Mouse (Mus musculus) lung, embryonic 15.5 days (tissue): ENCODE measurements at regions not wholly inside any gene's neighbourhood (a gene's known extent, or its start where the extent isn't known, plus 50 kb on each side); places are given as distances from the start of the nearest gene placed in this dataset.

Experiments
- ATAC-seq: fragments of 200-750 bp; cut with Nextera tagmentation; 2 replicates; pipeline ENCODE4 v1.8.0; 2017; ENCODE audit warnings: moderate number of reproducible peaks, borderline replicate concordance; ENCODE audit not compliant: low FRiP score, low TSS enrichment; ENCODE audit errors: extremely low read depth
- H3K27ac ChIP-seq: fragments of 300-500 bp; sonication (generic); 2 replicates; pipeline ENCODE4 v1.5.1; 2015; ENCODE audit warnings: moderate library complexity, mild to moderate bottlenecking, inconsistent platforms
- H3K27me3 ChIP-seq: fragments of 300-500 bp; sonication (generic); 2 replicates; pipeline ENCODE4 v1.6.1; 2015; ENCODE audit warnings: inconsistent platforms
- H3K36me3 ChIP-seq: fragments of 300-500 bp; sonication (generic); 2 replicates; pipeline ENCODE4 v1.6.1; 2015; ENCODE audit warnings: inconsistent platforms
- H3K4me1 ChIP-seq: fragments of 300-500 bp; sonication (generic); 2 replicates; pipeline ENCODE4 v1.6.1; 2015; ENCODE audit warnings: inconsistent platforms
- H3K4me2 ChIP-seq: fragments of 300-500 bp; sonication (generic); 2 replicates; pipeline ENCODE4 v1.6.1; 2015; ENCODE audit warnings: inconsistent platforms, mild to moderate bottlenecking, moderate library complexity
- H3K4me3 ChIP-seq: fragments of 300-500 bp; sonication (generic); 2 replicates; pipeline ENCODE4 v1.5.1; 2015; ENCODE audit warnings: mild to moderate bottlenecking, inconsistent platforms
- H3K9ac ChIP-seq: fragments of 300-500 bp; sonication (generic); 2 replicates; pipeline ENCODE4 v1.6.1; 2015; ENCODE audit warnings: inconsistent platforms
- H3K9me3 ChIP-seq: fragments of 300-500 bp; sonication (generic); 2 replicates; pipeline ENCODE4 v1.6.1; 2016; ENCODE audit warnings: inconsistent platforms
- WGBS: fragments of 180-500 bp; shearing (Covaris S2); methylation state at CpG from one replicate; pipeline ENCODE4 v1.1.7; 2015; 5-methylcytosine and 5-hydroxymethylcytosine counted together

GRCm38 (mm10) chr12:77143521-77143920 is 94.4 kb upstream of the Fut8 start:
- H3K27ac ChIP-seq: no peak overlapping the region
- WGBS: 50% methylated on average over 6 of the region's 6 CpGs
- no peak for ATAC-seq

GRCm38 (mm10) chr12:77143105-77143504 is 94.8 kb upstream of the Fut8 start:
- no peak overlapping the region for H3K4me2 ChIP-seq
- 81% methylated on average over 12 of the region's 12 CpGs for WGBS
- H3K27ac ChIP-seq: no peak overlapping the region
- ATAC-seq: no peak
- no peaks in the 10 kb centered on the region for H3K36me3 ChIP-seq
- no peak overlapping the region for H3K4me3 ChIP-seq
- no peaks in the 10 kb centered on the region for H3K4me1 ChIP-seq
- no peak overlapping the region for H3K9ac ChIP-seq
- H3K27me3 ChIP-seq: no peaks in the 10 kb centered on the region
- no peaks in the 10 kb centered on the region for H3K9me3 ChIP-seq

More at GRCm38 (mm10) chr12:77143521-77143920, 94.4 kb upstream of the Fut8 start:
- no peaks in the 10 kb centered on the region for H3K36me3 ChIP-seq
- H3K4me1 ChIP-seq: no peaks in the 10 kb centered on the region
- H3K4me3 ChIP-seq: no peak overlapping the region
- H3K27me3 ChIP-seq: no peaks in the 10 kb centered on the region
- H3K9me3 ChIP-seq: no peaks in the 10 kb centered on the region
- no peak overlapping the region for H3K9ac ChIP-seq
- H3K4me2 ChIP-seq: no peak overlapping the region

DNA sequence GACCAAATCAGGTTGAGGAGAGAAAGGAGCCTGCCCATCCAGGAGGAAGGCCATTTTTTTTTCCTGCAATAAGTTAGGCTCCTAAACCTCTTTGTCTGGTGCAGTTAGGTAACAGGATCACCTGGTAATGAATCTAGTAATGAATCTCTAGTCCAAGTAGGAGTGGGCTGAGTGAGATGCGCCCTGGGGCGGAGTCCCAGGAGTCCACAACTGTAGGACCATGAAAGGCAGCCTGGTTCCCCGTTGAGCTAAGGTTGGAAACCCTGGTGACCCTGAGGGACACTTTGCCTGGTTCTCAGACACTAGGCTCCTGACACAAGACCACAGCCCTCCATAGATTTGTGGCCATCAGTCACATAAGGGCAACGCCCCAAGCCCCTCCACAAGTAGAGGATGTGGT is 95.7 kb upstream of the Fut8 start:
- 86% methylated on average over 4 of the region's 4 CpGs for WGBS
- Histone ChIP-seq H3K4me1 (no peaks in the 10 kb centered on the region), H3K36me3 (no peaks in the 10 kb centered on the region), H3K9ac (no peak overlapping the region), H3K27ac (no peak overlapping the region), H3K4me3 (no peak overlapping the region), H3K4me2 (no peak overlapping the region), H3K9me3 (no peaks in the 10 kb centered on the region), H3K27me3 (no peaks in the 10 kb centered on the region)
- ATAC-seq: no peak

GRCm38 (mm10) chr12:77141260-77142201 is 96.4 kb upstream of the Fut8 start:
- 69% methylated on average over 8 of the region's 8 CpGs for WGBS
- Histone ChIP-seq H3K4me1 (no peaks in the 10 kb centered on the region), H3K27me3 (no peaks in the 10 kb centered on the region), H3K36me3 (no peaks in the 10 kb centered on the region), H3K27ac (no peak overlapping the region), H3K9ac (no peak overlapping the region), H3K4me2 (no peak overlapping the region), H3K9me3 (no peaks in the 10 kb centered on the region), H3K4me3 (no peak overlapping the region)
- no peak for ATAC-seq

GRCm38 (mm10) chr12:77140656-77141055 is 97.3 kb upstream of the Fut8 start:
- no peak for ATAC-seq

GRCm38 (mm10) chr12:77140141-77140540 is 97.8 kb upstream of the Fut8 start:
- Histone ChIP-seq H3K4me2 (no peak overlapping the region), H3K4me1 (no peaks in the 10 kb centered on the region), H3K27me3 (no peaks in the 10 kb centered on the region)

More at GRCm38 (mm10) chr12:77140656-77141055, 97.3 kb upstream of the Fut8 start:
- Histone ChIP-seq H3K9ac (no peak overlapping the region), H3K4me3 (no peak overlapping the region), H3K36me3 (no peaks in the 10 kb centered on the region), H3K4me2 (no peak overlapping the region), H3K9me3 (no peaks in the 10 kb centered on the region), H3K27ac (no peak overlapping the region), H3K27me3 (no peaks in the 10 kb centered on the region), H3K4me1 (no peaks in the 10 kb centered on the region)
- 46% methylated on average over 6 of the region's 6 CpGs for WGBS

DNA sequence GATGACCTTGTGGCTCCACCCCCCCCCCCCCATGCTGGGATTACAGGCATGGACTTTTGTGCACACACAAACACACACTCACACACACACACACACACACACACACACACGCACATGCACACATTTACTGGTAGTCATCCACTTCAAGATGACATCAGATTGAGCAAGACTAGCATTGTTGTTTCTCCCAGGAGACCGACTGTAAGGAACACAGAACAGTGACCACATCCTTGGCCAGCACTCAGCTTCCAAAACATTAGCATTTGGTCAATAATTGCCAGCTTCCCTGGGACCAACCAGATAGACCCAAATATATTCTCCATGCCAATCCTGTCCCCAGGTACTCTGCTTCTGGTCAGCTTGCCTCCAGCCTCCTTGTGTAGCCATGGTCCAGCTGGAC is 98.2 kb upstream of the Fut8 start:
- H3K36me3 ChIP-seq: no peaks in the 10 kb centered on the region
- H3K4me3 ChIP-seq: no peak overlapping the region
- H3K4me2 ChIP-seq: no peak overlapping the region
- no peaks in the 10 kb centered on the region for H3K9me3 ChIP-seq
- WGBS: 70% methylated on average over 2 of the region's 2 CpGs
- no peak overlapping the region for H3K27ac ChIP-seq
- H3K4me1 ChIP-seq: no peaks in the 10 kb centered on the region
- no peaks in the 10 kb centered on the region for H3K27me3 ChIP-seq
- no peak for ATAC-seq
- H3K9ac ChIP-seq: no peak overlapping the region

More at GRCm38 (mm10) chr12:77140141-77140540, 97.8 kb upstream of the Fut8 start:
- H3K4me3 ChIP-seq: no peak overlapping the region
- no peaks in the 10 kb centered on the region for H3K36me3 ChIP-seq
- no peak overlapping the region for H3K9ac ChIP-seq
- H3K9me3 ChIP-seq: no peaks in the 10 kb centered on the region
- no peak for ATAC-seq
- 62% methylated on average over 5 of the region's 5 CpGs for WGBS
- no peak overlapping the region for H3K27ac ChIP-seq

GRCm38 (mm10) chr12:77138506-77139201 is 99.3 kb upstream of the Fut8 start:
- peaks cover 4% of the 10 kb centered on the region; the same call in 1 of the 2 replicates for H3K4me1 ChIP-seq
- H3K27me3 ChIP-seq: no peaks in the 10 kb centered on the region
- H3K9ac ChIP-seq: no peak overlapping the region
- no peak overlapping the region for H3K4me3 ChIP-seq
- 0 out of 2 replicates have a peak, but pooled peaks have one; percentile 11 for ATAC-seq
- no peak overlapping the region for H3K4me2 ChIP-seq
- no peaks in the 10 kb centered on the region for H3K9me3 ChIP-seq
- H3K36me3 ChIP-seq: no peaks in the 10 kb centered on the region
- WGBS: 66% methylated on average over 11 of the region's 11 CpGs
- no peak overlapping the region for H3K27ac ChIP-seq

- ATAC-seq: no peak
- Histone ChIP-seq H3K27ac (no peak overlapping the region), H3K27me3 (no peaks in the 10 kb centered on the region), H3K9me3 (no peaks in the 10 kb centered on the region), H3K36me3 (no peaks in the 10 kb centered on the region), H3K4me1 (peaks cover 4% of the 10 kb centered on the region; the same call in 1 of the 2 replicates), H3K4me2 (no peak overlapping the region), H3K9ac (no peak overlapping the region), H3K4me3 (no peak overlapping the region)
- 78% methylated on average over 10 of the region's 10 CpGs for WGBS
Measured at GRCm38 (mm10) chr12:77137291-77137830, 100.6 kb upstream of the Fut8 start.

GRCm38 (mm10) chr12:77135661-77136060 is 102.3 kb upstream of the Fut8 start:
- Histone ChIP-seq H3K9ac (no peak overlapping the region), H3K27me3 (no peaks in the 10 kb centered on the region), H3K36me3 (no peaks in the 10 kb centered on the region), H3K4me2 (no peak overlapping the region), H3K4me3 (no peak overlapping the region), H3K27ac (no peak overlapping the region), H3K9me3 (no peaks in the 10 kb centered on the region), H3K4me1 (peaks cover 4% of the 10 kb centered on the region; the same call in 1 of the 2 replicates)
- 85% methylated on average over 6 of the region's 6 CpGs for WGBS
- ATAC-seq: no peak

GRCm38 (mm10) chr12:77135067-77135466 is 102.9 kb upstream of the Fut8 start:
- no peaks in the 10 kb centered on the region for H3K27me3 ChIP-seq
- no peak overlapping the region for H3K27ac ChIP-seq
- H3K4me3 ChIP-seq: no peak overlapping the region
- 85% methylated on average over 3 of the region's 3 CpGs for WGBS
- H3K4me2 ChIP-seq: no peak overlapping the region
- no peaks in the 10 kb centered on the region for H3K36me3 ChIP-seq
- H3K4me1 ChIP-seq: peaks cover 8% of the 10 kb centered on the region; the same call in 1 of the 2 replicates
- no peak overlapping the region for H3K9ac ChIP-seq
- ATAC-seq: no peak
- H3K9me3 ChIP-seq: no peaks in the 10 kb centered on the region
